Mouse (Mus musculus) fat pad, adult 2 months (tissue): Measurements from ENCODE around the gene Ywhab.
A peak's percentile ranks its signal among the peaks of the same experiment; 100 is the strongest.

Experiments
- DNase-seq: peaks from one replicate; pipeline ENCODE4 v3.0.0-alpha.2; 2011; ENCODE audit warnings: low read depth, low spot score; ENCODE audit errors: extremely low read depth

Ywhab gene

GRCm38 (mm10) chr2:164007987-164008545, 13.3 kb downstream of the Ywhab start:
- DNase-seq: no peak

- DNase-seq: peak; percentile 50
Measured at GRCm38 (mm10) chr2:164009227-164009626, 14.5 kb downstream of the Ywhab start.

- no peak for DNase-seq
Measured at GRCm38 (mm10) chr2:164010496-164010895, 15.7 kb downstream of the Ywhab start.

DNA sequence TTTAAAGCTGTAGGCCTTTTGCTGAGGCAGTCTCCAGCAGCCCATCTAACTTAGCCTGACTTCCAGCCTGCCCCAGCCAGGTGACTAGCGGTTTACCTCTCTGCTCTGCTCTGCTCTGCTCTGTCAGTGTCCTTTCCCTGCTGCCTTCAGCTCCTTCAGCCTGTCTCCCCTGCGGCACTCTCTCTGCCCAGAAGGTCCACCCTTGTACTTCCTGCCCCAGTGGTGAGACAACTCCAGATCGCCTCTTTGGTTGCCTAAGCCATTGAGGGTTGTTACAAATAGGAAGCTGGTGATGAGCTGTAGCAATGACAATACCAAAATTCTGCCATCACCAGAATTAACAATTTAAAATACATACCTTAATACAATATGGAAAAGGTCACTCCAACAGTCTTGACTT, 16.2 kb downstream of the Ywhab start:
- no peak for DNase-seq

- DNase-seq: no peak
Measured at GRCm38 (mm10) chr2:164015304-164015703, 20.5 kb downstream of the Ywhab start.

- no peak for DNase-seq
Measured at GRCm38 (mm10) chr2:164018910-164019309, 24.1 kb downstream of the Ywhab start.

DNA sequence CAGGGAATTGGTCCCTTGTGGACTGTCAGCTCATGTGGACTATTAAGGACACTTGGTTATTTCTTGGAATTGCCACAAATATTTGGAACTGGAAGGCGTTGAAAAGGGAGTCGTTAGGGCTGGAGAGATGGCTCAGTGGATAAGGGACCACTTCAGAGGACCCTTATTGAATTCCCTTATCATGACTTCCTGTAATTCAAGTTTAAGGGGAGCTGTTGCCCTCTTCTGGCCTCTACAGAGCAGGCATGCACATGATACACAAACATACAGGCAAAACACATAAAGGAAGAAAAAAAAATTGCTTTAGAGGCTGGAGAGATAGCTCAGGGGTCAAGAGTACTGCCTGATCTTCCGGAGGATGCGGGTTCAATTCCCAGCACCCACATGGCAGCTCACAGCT, 25.2 kb downstream of the Ywhab start:
- no peak for DNase-seq

DNA sequence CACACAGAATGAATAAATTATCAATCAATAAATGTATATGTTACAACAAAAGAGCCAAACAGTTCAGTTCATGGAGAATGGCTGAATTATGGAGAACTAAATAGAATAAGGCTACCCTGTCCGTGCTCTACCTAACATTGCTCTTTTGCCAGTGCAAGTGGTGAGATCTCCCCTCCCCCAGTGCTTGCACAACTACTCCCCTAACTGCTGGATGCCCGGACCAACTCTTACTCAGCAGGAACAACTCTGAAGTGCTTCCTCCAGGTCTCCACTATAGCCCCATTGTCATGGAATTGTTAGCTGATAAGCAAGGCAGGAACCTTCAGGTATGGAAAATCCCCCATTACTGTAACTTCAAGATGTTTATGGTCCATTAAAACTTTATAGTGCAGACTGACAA, 27.3 kb downstream of the Ywhab start:
- no peak for DNase-seq

GRCm38 (mm10) chr2:164025150-164025549, 30.4 kb downstream of the Ywhab start, which contains the start of gene Pabpc1l:
TSS of gene Pabpc1l (plus strand) at chr2:164025450.
- no peak for DNase-seq

GRCm38 (mm10) chr2:164031147-164031546, 36.4 kb downstream of the Ywhab start:
- DNase-seq: no peak

DNA sequence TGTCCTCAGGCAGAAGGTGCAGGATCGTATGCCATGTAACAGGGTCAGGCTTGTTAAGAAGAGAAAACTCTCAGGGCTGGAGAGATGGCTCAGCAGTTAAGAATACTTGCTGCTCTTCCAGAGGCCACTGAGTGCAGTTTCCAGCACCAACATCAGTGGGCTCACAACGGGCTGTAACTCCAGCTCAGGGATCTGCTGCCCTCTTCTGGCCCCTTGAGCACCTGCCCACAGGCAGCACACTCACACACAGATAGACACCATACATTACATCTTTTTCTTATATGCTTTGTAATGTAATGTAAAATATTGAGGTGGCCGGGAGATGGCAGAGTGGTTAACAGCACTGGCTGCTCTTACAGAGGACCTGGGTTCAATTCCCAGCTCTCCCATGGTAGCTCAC, 38.2 kb downstream of the Ywhab start:
- DNase-seq: no peak

DNA sequence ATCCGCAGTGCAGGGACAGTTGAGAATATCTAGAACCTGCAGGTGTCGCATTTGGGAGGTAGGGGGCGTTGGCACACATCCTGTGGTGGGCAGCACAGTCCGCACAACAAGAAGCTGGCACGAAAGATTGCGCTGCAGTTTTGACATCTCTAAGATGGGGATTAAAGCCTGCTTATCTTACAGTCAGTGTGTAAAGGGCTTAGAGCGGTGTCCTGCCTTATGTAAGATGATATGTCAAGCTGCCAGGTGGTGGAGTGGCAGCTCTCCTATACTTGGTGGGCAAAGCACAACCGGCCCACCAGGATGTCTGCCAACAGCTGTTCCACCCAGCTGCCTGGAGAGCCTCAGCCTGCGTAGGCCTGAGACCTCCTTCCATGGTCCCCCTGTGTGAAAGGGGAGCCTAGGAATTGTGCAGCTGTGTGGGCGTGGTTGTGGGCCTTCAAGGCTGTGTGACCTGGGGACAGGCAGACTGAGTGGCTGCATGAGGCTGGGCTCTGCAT, 41.8 kb downstream of the Ywhab start:
- no peak for DNase-seq

- no peak for DNase-seq
Measured at GRCm38 (mm10) chr2:164038407-164039028, 43.8 kb downstream of the Ywhab start.

DNA sequence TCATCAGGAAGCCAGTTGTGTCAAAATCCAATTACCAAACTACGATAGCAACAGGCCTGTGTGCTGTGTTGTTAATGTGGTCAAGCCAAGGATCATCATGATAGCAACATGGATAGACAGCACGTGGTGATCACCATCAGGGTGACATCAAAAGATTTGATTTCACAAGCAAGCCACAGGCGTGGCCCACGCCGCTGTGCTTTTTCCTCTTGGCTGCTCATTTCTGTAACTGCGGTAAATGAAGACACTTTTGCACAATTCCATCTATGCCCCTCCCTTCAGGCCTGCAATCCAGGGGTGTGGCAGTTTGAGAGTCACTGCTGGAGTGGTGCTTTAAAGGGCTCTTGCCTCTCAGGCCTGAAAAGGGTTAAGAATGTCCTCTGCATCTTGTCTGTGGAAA, 46.2 kb downstream of the Ywhab start:
- DNase-seq: no peak

GRCm38 (mm10) chr2:164041523-164041922, 46.8 kb downstream of the Ywhab start:
- no peak for DNase-seq

DNA sequence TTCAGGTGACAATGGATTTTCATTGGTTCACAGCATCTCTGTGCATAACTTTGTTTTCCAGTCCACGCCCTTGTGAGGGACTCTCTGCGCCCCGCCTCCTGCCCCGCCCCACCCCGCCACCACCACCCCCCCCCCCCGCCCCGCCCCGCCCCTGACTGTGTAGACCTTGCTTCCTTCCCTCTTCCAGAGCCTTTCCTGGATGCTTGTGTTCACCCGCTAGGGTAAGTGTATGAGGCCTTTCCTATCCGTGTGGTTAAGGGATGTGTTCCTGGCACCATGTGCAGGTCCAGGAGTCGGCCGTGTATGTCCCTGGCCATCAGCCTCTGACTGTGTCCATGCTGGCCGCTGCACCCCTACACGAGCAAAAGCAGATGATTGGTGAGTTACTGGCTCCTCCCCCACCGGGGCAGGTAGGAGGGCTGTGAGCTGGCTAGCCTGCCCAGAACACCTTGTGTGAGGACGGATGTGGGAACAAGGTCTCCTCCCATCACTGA, 52.5 kb downstream of the Ywhab start:
- DNase-seq: no peak

DNA sequence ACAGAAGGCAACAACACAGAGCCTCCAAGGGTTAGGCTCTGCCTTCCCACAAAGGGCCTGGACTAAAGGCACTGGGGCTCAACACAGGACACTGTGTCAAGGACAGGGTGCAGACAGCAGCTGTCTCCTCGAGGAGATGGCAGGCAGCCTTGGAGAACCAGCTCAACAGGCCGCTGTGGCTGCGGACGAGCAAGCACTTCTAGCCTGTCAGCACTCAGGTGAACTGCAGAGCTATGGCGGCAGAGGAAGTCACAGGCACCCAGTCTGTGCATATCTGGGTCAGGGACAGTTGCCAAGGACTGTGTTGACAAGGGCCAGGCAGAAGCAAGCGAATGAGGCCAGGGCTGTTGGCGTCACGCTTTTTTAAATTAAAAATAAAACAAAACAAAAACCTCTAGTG, 59.0 kb downstream of the Ywhab start:
- DNase-seq: no peak

DNA sequence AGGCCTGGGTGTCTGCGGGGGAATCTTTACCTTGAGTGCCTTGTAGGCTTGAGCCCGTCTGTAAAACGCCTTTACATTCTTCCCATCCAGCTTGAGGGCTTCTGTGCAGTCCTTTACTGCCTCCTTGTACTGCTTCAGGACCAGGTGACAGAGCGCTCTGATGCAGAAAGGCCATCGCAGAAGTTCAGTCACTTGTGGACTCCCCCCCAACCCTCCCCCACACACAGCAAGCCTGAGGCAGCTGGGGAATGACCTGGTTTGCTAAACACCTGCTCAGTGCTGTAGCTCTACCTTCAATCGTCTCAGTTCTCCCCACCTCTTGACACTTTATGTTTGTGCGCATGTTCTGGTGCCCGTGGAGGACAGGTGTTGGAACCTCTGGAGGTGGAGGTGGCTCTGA, 59.9 kb downstream of the Ywhab start:
- DNase-seq: no peak

DNA sequence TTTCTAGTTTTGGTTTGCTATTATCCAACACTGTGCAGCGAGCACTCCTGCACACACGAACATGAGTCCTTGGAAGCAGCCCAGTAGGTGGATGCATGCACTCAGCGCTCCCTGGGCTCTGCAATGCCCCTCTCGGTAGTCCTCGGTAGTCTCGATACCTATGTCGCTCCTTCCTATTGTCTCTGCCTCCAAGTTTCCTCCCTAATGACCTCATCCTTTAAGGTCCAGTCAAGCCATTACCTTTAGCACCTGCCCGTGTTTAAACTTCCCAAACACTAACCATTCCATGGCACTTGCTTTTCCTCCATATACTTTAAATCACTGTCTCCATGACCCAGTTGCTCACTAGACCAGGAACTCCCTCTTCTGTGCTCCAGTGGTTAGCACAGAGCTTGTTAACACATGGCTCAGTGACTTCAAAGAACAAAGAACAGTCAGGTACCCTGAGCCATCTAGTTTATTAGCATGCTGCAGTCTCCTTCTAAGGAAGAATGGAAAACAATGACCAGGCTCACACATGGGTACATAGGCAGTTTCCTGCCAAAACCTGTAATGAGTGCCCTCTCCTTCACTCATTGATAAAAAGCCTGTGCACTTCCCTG, 65.0 kb downstream of the Ywhab start:
- no peak for DNase-seq
